Mouse (Mus musculus): Measurements from ENCODE around the gene Fmnl2. TPM values are rescaled to one million over a fixed set of nuclear protein-coding genes. Genes with fewer than 3 reads are reported as not detected.

Fmnl2 gene
- polyA plus RNA-seq, 1 experiment from 2014 or later = 3.3 TPM

DNA sequence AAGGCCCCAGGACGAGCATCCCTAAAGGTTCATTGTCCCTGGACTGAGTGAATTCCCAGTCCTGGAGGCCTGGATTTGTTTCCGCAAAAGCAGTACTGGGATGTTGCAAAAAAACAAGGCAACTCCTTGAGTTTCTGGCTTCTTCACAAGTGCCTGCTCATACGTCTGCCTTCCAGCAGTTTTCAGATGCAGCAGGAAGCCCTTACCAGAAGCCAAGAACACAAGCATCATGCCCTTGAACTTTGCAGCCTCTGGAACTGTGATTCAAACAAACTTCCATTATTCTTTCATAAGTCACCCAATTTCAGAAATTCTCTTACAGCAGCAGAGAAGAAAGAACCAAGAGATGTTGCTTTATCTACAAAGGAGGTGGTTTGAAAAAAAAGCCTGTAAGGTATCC lies 21.9 kb upstream of the Fmnl2 start:
- WGBS = 78% methylated on average over 3 of the region's 3 CpGs
- no peak overlapping the region for H3K4me3 ChIP-seq (replicated peaks; ENCODE audit: low read length)
- no peak for ATAC-seq (ENCODE audit: insufficient read depth, low FRiP score)

DNA sequence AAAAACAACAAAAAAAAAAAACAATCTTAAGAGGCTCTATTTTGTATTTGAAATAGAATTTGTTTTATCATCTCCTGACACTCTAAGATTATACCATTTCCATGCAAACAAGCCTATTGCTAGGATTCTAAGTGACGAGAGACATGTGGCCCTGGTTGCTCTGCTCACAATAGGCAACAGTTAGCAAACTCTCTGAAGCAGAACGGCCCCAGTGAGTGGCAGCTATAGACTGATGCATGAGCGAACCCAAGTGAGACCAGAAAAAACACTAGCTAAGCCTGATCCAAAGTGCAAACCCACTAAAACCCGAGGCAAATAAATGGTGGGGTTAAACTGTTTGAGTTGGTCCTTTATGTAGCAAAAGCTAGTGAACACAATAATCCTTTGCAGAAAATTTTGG lies 18.6 kb upstream of the Fmnl2 start:
- Histone ChIP-seq H3K4me2 (ENCODE audit: low read depth, low read length) (no peak overlapping the region), H3K9ac (ENCODE audit: low read length) (no peak overlapping the region), H3K27me3 (ENCODE audit: control insufficient read depth, insufficient read depth, low read length) (no peaks in the 10 kb centered on the region), H3K4me3 (replicated peaks; ENCODE audit: low read length) (no peak overlapping the region), H3K36me3 (ENCODE audit: control insufficient read depth, insufficient read depth, low read length) (no peaks in the 10 kb centered on the region), H3K4me1 (ENCODE audit: control insufficient read depth, insufficient read depth, low read length) (no peaks in the 10 kb centered on the region), H3K9me3 (replicated peaks; ENCODE audit: control insufficient read depth, low read length) (no peaks in the 10 kb centered on the region), H3K27ac (ENCODE audit: low read length) (no peak overlapping the region)
- WGBS = 76% methylated on average over 4 of the region's 4 CpGs
- no peak for ATAC-seq (ENCODE audit: insufficient read depth, low FRiP score)

More for the DNA sequence above, 21.9 kb upstream of the Fmnl2 start:
- H3K27ac ChIP-seq (ENCODE audit: low read length) = no peak overlapping the region
- no peaks in the 10 kb centered on the region for H3K4me1 ChIP-seq (ENCODE audit: control insufficient read depth, insufficient read depth, low read length)
- H3K9ac ChIP-seq (ENCODE audit: low read length) = no peak overlapping the region
- H3K27me3 ChIP-seq (ENCODE audit: control insufficient read depth, insufficient read depth, low read length) = no peaks in the 10 kb centered on the region
- H3K9me3 ChIP-seq (replicated peaks; ENCODE audit: control insufficient read depth, low read length) = no peaks in the 10 kb centered on the region
- H3K4me2 ChIP-seq (ENCODE audit: low read depth, low read length) = no peak overlapping the region
- H3K36me3 ChIP-seq (ENCODE audit: control insufficient read depth, insufficient read depth, low read length) = no peaks in the 10 kb centered on the region

DNA sequence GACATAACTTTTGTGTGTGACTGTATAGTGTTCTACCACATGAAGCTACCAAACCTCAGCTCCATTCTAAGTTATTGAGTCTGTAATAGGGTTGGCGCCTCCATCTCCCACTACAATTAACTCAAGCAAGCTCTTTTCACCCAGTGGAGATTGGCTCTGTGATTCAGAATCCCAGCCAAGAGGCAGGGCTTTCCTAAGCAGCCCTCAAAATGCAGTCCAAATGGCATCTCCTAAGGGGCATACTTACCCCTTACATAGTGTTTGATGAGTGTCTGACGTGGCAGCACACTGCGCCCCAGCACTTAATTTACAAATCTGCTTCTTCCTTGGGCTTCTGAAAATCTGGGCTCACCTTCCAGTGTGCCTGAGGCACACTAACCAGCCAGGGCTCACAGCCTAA lies 17.8 kb upstream of the Fmnl2 start:
- 0 out of 2 replicates have a peak, but pooled peaks cover 2% of the 10 kb centered on the region for H3K27me3 ChIP-seq (ENCODE audit: control insufficient read depth, insufficient read depth, low read length)
- no peak overlapping the region for H3K4me3 ChIP-seq (replicated peaks; ENCODE audit: low read length)
- H3K27ac ChIP-seq (ENCODE audit: low read length) = no peak overlapping the region
- ATAC-seq (ENCODE audit: insufficient read depth, low FRiP score) = no peak
- no peaks in the 10 kb centered on the region for H3K36me3 ChIP-seq (ENCODE audit: control insufficient read depth, insufficient read depth, low read length)
- H3K4me2 ChIP-seq (ENCODE audit: low read depth, low read length) = no peak overlapping the region
- 86% methylated on average over 3 of the region's 3 CpGs for WGBS
- no peaks in the 10 kb centered on the region for H3K9me3 ChIP-seq (replicated peaks; ENCODE audit: control insufficient read depth, low read length)
- H3K4me1 ChIP-seq (ENCODE audit: control insufficient read depth, insufficient read depth, low read length) = no peaks in the 10 kb centered on the region
- H3K9ac ChIP-seq (ENCODE audit: low read length) = no peak overlapping the region

DNA sequence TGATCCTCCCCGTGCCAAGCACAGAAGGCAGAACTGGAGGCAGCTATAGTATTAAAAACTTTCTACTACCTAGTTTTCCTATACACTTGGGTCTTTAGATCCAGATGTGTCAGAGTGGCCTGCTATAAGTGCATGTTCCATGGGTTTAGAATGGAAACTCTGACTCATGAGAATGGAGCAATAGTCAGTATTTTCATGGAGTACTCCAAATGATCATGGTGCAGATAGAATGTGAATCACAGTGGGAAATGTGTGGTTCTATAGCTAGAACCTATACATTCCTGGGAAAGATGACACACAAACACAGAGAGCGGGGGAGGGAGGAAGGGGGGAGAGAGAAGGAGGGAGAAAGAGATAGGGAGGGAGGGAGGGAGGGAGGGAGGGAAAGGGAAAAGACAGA lies 13.8 kb upstream of the Fmnl2 start:
- no peak overlapping the region for H3K4me3 ChIP-seq (replicated peaks; ENCODE audit: low read length)
- no peak overlapping the region for H3K9ac ChIP-seq (ENCODE audit: low read length)
- peaks cover 2% of the 10 kb centered on the region; the same call in 1 of the 2 replicates for H3K27me3 ChIP-seq (ENCODE audit: control insufficient read depth, insufficient read depth, low read length)
- H3K9me3 ChIP-seq (replicated peaks; ENCODE audit: control insufficient read depth, low read length) = no peaks in the 10 kb centered on the region
- no peaks in the 10 kb centered on the region for H3K4me1 ChIP-seq (ENCODE audit: control insufficient read depth, insufficient read depth, low read length)
- H3K4me2 ChIP-seq (ENCODE audit: low read depth, low read length) = no peak overlapping the region
- no peak overlapping the region for H3K27ac ChIP-seq (ENCODE audit: low read length)
- 77% methylated on average over 2 of the region's 2 CpGs for WGBS
- no peaks in the 10 kb centered on the region for H3K36me3 ChIP-seq (ENCODE audit: control insufficient read depth, insufficient read depth, low read length)
- ATAC-seq (ENCODE audit: insufficient read depth, low FRiP score) = no peak

GRCm38 (mm10) chr2:52844936-52845752 lies 12.5 kb upstream of the Fmnl2 start:
- H3K9me3 ChIP-seq (replicated peaks; ENCODE audit: control insufficient read depth, low read length) = no peaks in the 10 kb centered on the region
- no peaks in the 10 kb centered on the region for H3K4me1 ChIP-seq (ENCODE audit: control insufficient read depth, insufficient read depth, low read length)
- no peaks in the 10 kb centered on the region for H3K36me3 ChIP-seq (ENCODE audit: control insufficient read depth, insufficient read depth, low read length)
- peaks cover 2% of the 10 kb centered on the region; the same call in 1 of the 2 replicates for H3K27me3 ChIP-seq (ENCODE audit: control insufficient read depth, insufficient read depth, low read length)
- no peak overlapping the region for H3K4me2 ChIP-seq (ENCODE audit: low read depth, low read length)
- H3K9ac ChIP-seq (ENCODE audit: low read length) = no peak overlapping the region
- ATAC-seq (ENCODE audit: insufficient read depth, low FRiP score) = no peak
- WGBS = 58% methylated on average over 14 of the region's 14 CpGs
- no peak overlapping the region for H3K27ac ChIP-seq (ENCODE audit: low read length)
- H3K4me3 ChIP-seq (replicated peaks; ENCODE audit: low read length) = no peak overlapping the region

- no peak overlapping the region for H3K4me2 ChIP-seq (ENCODE audit: low read depth, low read length)
- H3K9ac ChIP-seq (ENCODE audit: low read length) = no peak overlapping the region
- no peaks in the 10 kb centered on the region for H3K4me1 ChIP-seq (ENCODE audit: control insufficient read depth, insufficient read depth, low read length)
- H3K4me3 ChIP-seq (replicated peaks; ENCODE audit: low read length) = no peak overlapping the region
- H3K9me3 ChIP-seq (replicated peaks; ENCODE audit: control insufficient read depth, low read length) = no peaks in the 10 kb centered on the region
- ATAC-seq (ENCODE audit: insufficient read depth, low FRiP score) = no peak
- H3K27me3 ChIP-seq (ENCODE audit: control insufficient read depth, insufficient read depth, low read length) = peaks cover 2% of the 10 kb centered on the region; the same call in 1 of the 2 replicates
- no peaks in the 10 kb centered on the region for H3K36me3 ChIP-seq (ENCODE audit: control insufficient read depth, insufficient read depth, low read length)
- WGBS = 67% methylated on average over 3 of the region's 3 CpGs
- no peak overlapping the region for H3K27ac ChIP-seq (ENCODE audit: low read length)
These were observed 11.2 kb upstream of the Fmnl2 start for GRCm38 (mm10) chr2:52846506-52846905.

- Histone ChIP-seq H3K27ac (ENCODE audit: low read length) (no peak overlapping the region), H3K4me1 (ENCODE audit: control insufficient read depth, insufficient read depth, low read length) (no peaks in the 10 kb centered on the region), H3K27me3 (ENCODE audit: control insufficient read depth, insufficient read depth, low read length) (peaks cover 2% of the 10 kb centered on the region; the same call in 1 of the 2 replicates), H3K9me3 (replicated peaks; ENCODE audit: control insufficient read depth, low read length) (no peaks in the 10 kb centered on the region), H3K4me3 (replicated peaks; ENCODE audit: low read length) (no peak overlapping the region), H3K4me2 (ENCODE audit: low read depth, low read length) (no peak overlapping the region), H3K36me3 (ENCODE audit: control insufficient read depth, insufficient read depth, low read length) (no peaks in the 10 kb centered on the region), H3K9ac (ENCODE audit: low read length) (no peak overlapping the region)
- 70% methylated on average over 3 of the region's 3 CpGs for WGBS
- no peak for ATAC-seq (ENCODE audit: insufficient read depth, low FRiP score)
These were observed 8.6 kb upstream of the Fmnl2 start for GRCm38 (mm10) chr2:52849092-52849491.

DNA sequence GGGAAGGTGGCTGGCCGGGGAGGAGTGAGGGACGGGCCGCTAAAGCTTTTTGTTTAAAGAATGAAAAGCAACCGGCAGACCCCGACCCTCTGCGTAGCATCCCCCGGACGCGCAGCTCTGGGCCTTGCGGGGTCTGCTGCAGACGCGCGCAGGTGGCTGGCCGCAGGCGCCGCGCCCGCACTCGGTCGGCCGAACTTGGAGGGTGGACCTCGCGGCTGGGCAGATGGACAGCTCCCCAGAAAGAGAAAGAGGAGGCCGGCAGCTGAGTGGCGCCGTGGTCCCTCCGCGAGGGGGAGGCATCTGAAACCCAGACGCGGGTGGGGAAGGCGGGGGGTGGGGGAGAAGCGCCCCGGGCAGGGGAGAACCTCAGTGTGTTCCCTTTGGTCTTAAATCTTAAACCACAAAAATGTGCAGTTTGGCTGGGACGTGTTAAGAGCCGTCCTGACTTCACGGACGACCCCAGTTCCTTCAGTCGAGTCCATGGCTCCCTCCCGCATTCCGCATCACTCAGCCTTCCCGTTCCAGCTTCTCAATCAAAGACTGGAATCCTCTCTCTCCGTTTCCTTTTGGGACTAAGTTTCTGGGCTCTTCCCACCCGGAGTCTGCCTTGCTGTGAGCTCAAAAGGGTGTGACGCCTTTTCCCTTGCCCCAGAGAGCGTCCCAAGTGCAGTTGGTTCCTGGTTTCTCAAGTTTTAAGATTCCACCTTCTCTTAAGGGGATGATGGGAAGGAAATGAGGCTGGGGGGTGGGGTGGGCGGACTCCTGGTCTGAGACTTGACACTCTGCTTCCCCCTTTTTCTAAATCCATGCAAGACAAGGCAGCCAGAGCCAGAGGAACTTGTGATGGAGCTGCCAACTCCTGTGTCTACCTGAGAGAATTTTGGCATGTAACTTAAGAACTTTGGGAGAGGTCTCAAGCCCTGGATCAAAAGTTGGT lies 1.1 kb downstream of the Fmnl2 start:
- H3K4me1 ChIP-seq (ENCODE audit: control insufficient read depth, insufficient read depth, low read length) = peaks cover 21% of the 10 kb centered on the region
- H3K4me2 ChIP-seq (ENCODE audit: low read depth, low read length) = peak overlapping the region; percentile 79
- WGBS = under 1% methylated on average over 45 of the region's 46 CpGs
- ATAC-seq (ENCODE audit: insufficient read depth, low FRiP score) = peak; percentile 33; the same call in 1 of the 2 replicates
- peak overlapping the region; percentile 93 for H3K4me3 ChIP-seq (replicated peaks; ENCODE audit: low read length)
- H3K27ac ChIP-seq (ENCODE audit: low read length) = peak overlapping the region; percentile 73
- no peaks in the 10 kb centered on the region for H3K36me3 ChIP-seq (ENCODE audit: control insufficient read depth, insufficient read depth, low read length)
- H3K27me3 ChIP-seq (ENCODE audit: control insufficient read depth, insufficient read depth, low read length) = no peaks in the 10 kb centered on the region
- H3K9me3 ChIP-seq (replicated peaks; ENCODE audit: control insufficient read depth, low read length) = no peaks in the 10 kb centered on the region
- H3K9ac ChIP-seq (ENCODE audit: low read length) = peak overlapping the region; percentile 88

GRCm38 (mm10) chr2:52859466-52859840 lies 1.8 kb downstream of the Fmnl2 start:
- no peaks in the 10 kb centered on the region for H3K9me3 ChIP-seq (replicated peaks; ENCODE audit: control insufficient read depth, low read length)
- H3K4me1 ChIP-seq (ENCODE audit: control insufficient read depth, insufficient read depth, low read length) = peaks cover 21% of the 10 kb centered on the region
- whole genome bisulfite sequencing = 21% methylated on average over 7 of the region's 7 CpGs
- no peaks in the 10 kb centered on the region for H3K36me3 ChIP-seq (ENCODE audit: control insufficient read depth, insufficient read depth, low read length)
- H3K27ac ChIP-seq (ENCODE audit: low read length) = peak overlapping the region; percentile 73
- no peaks in the 10 kb centered on the region for H3K27me3 ChIP-seq (ENCODE audit: control insufficient read depth, insufficient read depth, low read length)
- ATAC-seq (ENCODE audit: insufficient read depth, low FRiP score) = no peak
- peak overlapping the region; percentile 88 for H3K9ac ChIP-seq (ENCODE audit: low read length)
- peak overlapping the region; percentile 79 for H3K4me2 ChIP-seq (ENCODE audit: low read depth, low read length)
- peak overlapping the region; percentile 93 for H3K4me3 ChIP-seq (replicated peaks; ENCODE audit: low read length)
